Mouse (Mus musculus): Measurements from ENCODE around the gene Olfr815.
"Not testable (repeated sequence)": the region's sequence is repeated elsewhere in the genome, so short reads cannot be mapped to it uniquely, and the experiment has no call there.

Gene Olfr815

GRCm38 (mm10) chr10:129905767-129906166, at the start of gene Olfr815:
TSS of gene Olfr815 (minus strand) at chr10:129905867.
- not testable (repeated sequence) for DNase-seq

GRCm38 (mm10) chr10:129949000-129949399, 43.3 kb upstream of the Olfr815 start, which contains the start of gene Olfr818:
TSS of gene Olfr818 (minus strand) at chr10:129949100.
- DNase-seq = no peak

- DNase-seq = no peak
Measured at GRCm38 (mm10) chr10:129915497-129915896, 9.8 kb upstream of the Olfr815 start, which contains the start of gene Olfr816. TSS of gene Olfr816 (minus strand) at chr10:129915597.

- DNase-seq = no peak
Measured at GRCm38 (mm10) chr10:129885934-129886333, 19.7 kb downstream of the Olfr815 start.

GRCm38 (mm10) chr10:129885496-129885895, 20.2 kb downstream of the Olfr815 start:
- DNase-seq = not testable (repeated sequence)

- not testable (repeated sequence) for DNase-seq
Measured at GRCm38 (mm10) chr10:129879751-129880150, 25.9 kb downstream of the Olfr815 start, which contains the start of gene Olfr814. TSS of gene Olfr814 (minus strand) at chr10:129879851.

- no peak for DNase-seq
Measured at GRCm38 (mm10) chr10:129855067-129855466, 50.6 kb downstream of the Olfr815 start, which contains the start of gene Olfr813. TSS of gene Olfr813 (plus strand) at chr10:129855367.
